Mouse (Mus musculus): Measurements from ENCODE around the gene Cadm2. TPM values are rescaled to one million over a fixed set of nuclear protein-coding genes. Genes with fewer than 3 reads are reported as not detected.

The Cadm2 gene
- polyA plus RNA-seq, 1 experiment, result not detected

DNA sequence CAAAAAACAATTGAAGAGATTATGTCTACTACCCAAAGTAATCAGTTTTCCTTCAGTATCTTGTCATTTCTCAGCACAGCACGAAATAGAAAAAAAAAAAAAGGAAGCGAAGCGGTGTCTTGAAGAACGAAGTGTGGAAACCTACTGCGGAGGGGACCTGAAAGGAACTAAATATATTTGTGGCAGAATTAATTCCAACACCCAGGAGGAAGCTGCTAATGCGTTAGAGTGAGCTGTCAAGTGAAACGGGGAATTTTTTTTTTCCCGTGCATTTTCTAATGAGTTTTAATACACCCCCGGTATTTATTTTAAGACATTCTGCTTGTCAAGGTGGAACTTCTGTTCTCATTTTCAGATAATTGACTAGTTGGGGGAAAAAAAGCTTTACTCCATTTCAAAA, 111.6 kb downstream of the Cadm2 start:
- no peaks in the 10 kb centered on the region for H3K36me3 ChIP-seq (ENCODE audit: control insufficient read depth, insufficient read depth)
- H3ac ChIP-seq (ENCODE audit: control insufficient read depth, insufficient read length, low read depth), result no peak overlapping the region
- no peaks in the 10 kb centered on the region for H3K79me2 ChIP-seq (ENCODE audit: control insufficient read depth, insufficient read depth)
- no peak for TF ChIP-seq MAX (IDR thresholded peaks at IDR 0.05)
- no peak for TF ChIP-seq MYOD1 (IDR thresholded peaks at IDR 0.05; ENCODE audit: control insufficient read depth, insufficient read length, low read depth)
- TF ChIP-seq FOSL1 (IDR thresholded peaks at IDR 0.05; ENCODE audit: insufficient read depth, low read length, poor library complexity, severe bottlenecking), result no peak
- TF ChIP-seq CTCF (IDR thresholded peaks at IDR 0.05; ENCODE audit: control insufficient read depth, insufficient read depth, insufficient read length), result no peak
- TF ChIP-seq USF1 (IDR thresholded peaks at IDR 0.05; ENCODE audit: low read depth), result no peak
- no peak for TF ChIP-seq MYOG (IDR thresholded peaks at IDR 0.05; ENCODE audit: control insufficient read depth, extremely low read depth, insufficient read length)
- TF ChIP-seq CEBPB (IDR thresholded peaks at IDR 0.05; ENCODE audit: low read depth), result no peak
- H3K79me3 ChIP-seq (ENCODE audit: low read depth), result no peaks in the 10 kb centered on the region
- H3K27me3 ChIP-seq (ENCODE audit: control insufficient read depth, insufficient read depth, insufficient read length), result no peaks in the 10 kb centered on the region
- no peak overlapping the region for H3K4me3 ChIP-seq (ENCODE audit: insufficient read depth, poor library complexity, severe bottlenecking)

DNA sequence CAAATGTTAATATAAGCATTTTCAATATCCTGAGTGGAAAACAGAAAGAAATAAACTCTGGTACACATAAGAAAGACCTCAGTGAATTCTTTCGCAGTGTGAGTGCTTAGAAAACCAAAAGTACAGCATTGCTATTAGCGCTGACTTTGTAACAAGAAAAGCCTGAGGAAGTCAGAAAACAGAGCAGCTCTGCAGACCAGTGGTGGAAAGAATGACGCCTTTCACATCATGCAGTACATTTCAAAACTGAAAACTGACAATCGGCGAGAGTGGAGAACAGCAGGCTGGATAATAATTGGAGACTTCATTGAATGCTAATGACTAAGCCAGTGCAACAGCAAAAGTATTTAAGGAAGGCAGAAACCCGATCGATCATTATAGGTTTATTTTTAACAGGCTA, 138.2 kb downstream of the Cadm2 start:
- Histone ChIP-seq H3K36me3 (ENCODE audit: control insufficient read depth, insufficient read depth) (no peaks in the 10 kb centered on the region), H3K4me3 (ENCODE audit: insufficient read depth, poor library complexity, severe bottlenecking) (no peak overlapping the region), H3K79me2 (ENCODE audit: control insufficient read depth, insufficient read depth) (no peaks in the 10 kb centered on the region), H3ac (ENCODE audit: control insufficient read depth, insufficient read length, low read depth) (no peak overlapping the region), H3K79me3 (ENCODE audit: low read depth) (no peaks in the 10 kb centered on the region), H3K27me3 (ENCODE audit: control insufficient read depth, insufficient read depth, insufficient read length) (no peaks in the 10 kb centered on the region)
- TF ChIP-seq FOSL1 (IDR thresholded peaks at IDR 0.05; ENCODE audit: insufficient read depth, low read length, poor library complexity, severe bottlenecking) (no peak), MYOG (IDR thresholded peaks at IDR 0.05; ENCODE audit: control insufficient read depth, extremely low read depth, insufficient read length) (no peak), MAX (IDR thresholded peaks at IDR 0.05) (no peak), CEBPB (IDR thresholded peaks at IDR 0.05; ENCODE audit: low read depth) (no peak), MYOD1 (IDR thresholded peaks at IDR 0.05; ENCODE audit: control insufficient read depth, insufficient read length, low read depth) (no peak), CTCF (IDR thresholded peaks at IDR 0.05; ENCODE audit: control insufficient read depth, insufficient read depth, insufficient read length) (no peak), USF1 (IDR thresholded peaks at IDR 0.05; ENCODE audit: low read depth) (no peak)

DNA sequence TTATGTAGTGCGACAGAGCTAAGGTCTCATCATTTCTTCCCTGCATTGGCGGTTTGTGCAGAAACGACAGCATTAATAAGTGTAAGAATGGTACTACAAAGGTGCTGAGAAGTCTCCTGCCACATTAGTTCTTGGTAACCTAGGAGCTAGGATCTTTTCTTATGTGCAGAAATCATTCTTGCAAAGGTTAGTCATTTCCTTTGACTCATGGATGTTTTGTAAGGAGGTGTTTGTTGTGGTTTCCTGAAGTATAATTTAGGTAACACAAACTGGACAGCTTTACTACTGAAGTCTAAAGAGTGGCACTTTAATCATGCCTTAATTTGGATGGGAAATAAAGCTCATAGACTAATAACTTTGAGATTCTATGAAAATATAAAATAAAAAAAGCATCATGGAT, 153.7 kb downstream of the Cadm2 start:
- Histone ChIP-seq H3ac (ENCODE audit: control insufficient read depth, insufficient read length, low read depth) (no peak overlapping the region), H3K36me3 (ENCODE audit: control insufficient read depth, insufficient read depth) (no peaks in the 10 kb centered on the region), H3K27me3 (ENCODE audit: control insufficient read depth, insufficient read depth, insufficient read length) (no peaks in the 10 kb centered on the region), H3K4me3 (ENCODE audit: insufficient read depth, poor library complexity, severe bottlenecking) (no peak overlapping the region), H3K79me3 (ENCODE audit: low read depth) (no peaks in the 10 kb centered on the region), H3K79me2 (ENCODE audit: control insufficient read depth, insufficient read depth) (no peaks in the 10 kb centered on the region)
- TF ChIP-seq CTCF (IDR thresholded peaks at IDR 0.05; ENCODE audit: control insufficient read depth, insufficient read depth, insufficient read length) (no peak), MYOG (IDR thresholded peaks at IDR 0.05; ENCODE audit: control insufficient read depth, extremely low read depth, insufficient read length) (no peak), USF1 (IDR thresholded peaks at IDR 0.05; ENCODE audit: low read depth) (no peak), FOSL1 (IDR thresholded peaks at IDR 0.05; ENCODE audit: insufficient read depth, low read length, poor library complexity, severe bottlenecking) (no peak), CEBPB (IDR thresholded peaks at IDR 0.05; ENCODE audit: low read depth) (no peak), MYOD1 (IDR thresholded peaks at IDR 0.05; ENCODE audit: control insufficient read depth, insufficient read length, low read depth) (no peak), MAX (IDR thresholded peaks at IDR 0.05) (no peak)

DNA sequence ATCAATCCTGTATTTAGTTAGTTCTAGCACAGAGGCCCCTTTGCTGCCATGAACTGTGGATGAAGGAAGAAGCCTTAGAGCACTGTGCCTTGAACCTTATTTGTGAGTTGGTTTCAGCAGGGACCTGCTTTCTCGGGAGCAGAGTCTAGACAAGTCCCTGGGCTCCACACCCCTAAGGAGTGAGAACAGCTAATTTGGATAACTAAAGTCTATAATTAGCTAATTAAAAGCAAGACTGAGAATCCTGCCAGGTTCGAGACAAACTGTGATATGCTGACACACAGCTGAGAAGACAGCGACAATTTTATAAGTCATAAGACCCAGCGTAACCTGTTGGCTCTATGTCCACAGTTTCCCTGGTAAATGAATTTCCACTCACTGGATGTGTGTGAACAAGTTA, 184.4 kb downstream of the Cadm2 start:
- no peak for TF ChIP-seq MAX (IDR thresholded peaks at IDR 0.05)
- no peak overlapping the region for H3ac ChIP-seq (ENCODE audit: control insufficient read depth, insufficient read length, low read depth)

DNA sequence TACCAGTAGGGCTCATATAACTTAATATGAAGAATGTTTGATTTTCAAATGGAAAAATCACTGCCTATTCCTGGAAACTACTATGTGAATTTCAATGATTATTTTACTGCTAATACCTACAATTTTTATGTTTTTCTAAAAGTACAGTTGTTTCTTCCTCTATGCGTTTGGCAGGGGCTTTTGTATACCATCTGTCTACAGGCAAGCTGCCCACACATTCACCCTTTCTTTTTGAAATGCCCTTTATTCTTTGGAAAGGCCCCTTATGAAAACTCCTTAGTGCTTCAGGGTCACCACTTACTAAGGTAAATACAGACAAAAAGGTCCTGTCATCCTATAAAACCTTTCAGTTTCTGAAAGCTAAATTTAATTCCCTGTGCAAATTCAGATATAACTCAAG, 195.3 kb downstream of the Cadm2 start:
- no peaks in the 10 kb centered on the region for H3K36me3 ChIP-seq (ENCODE audit: control insufficient read depth, insufficient read depth)
- H3K27me3 ChIP-seq (ENCODE audit: control insufficient read depth, insufficient read depth, insufficient read length), result no peaks in the 10 kb centered on the region
- no peak overlapping the region for H3ac ChIP-seq (ENCODE audit: control insufficient read depth, insufficient read length, low read depth)
- no peak overlapping the region for H3K4me3 ChIP-seq (ENCODE audit: insufficient read depth, poor library complexity, severe bottlenecking)
- H3K79me3 ChIP-seq (ENCODE audit: low read depth), result no peaks in the 10 kb centered on the region
- TF ChIP-seq CTCF (IDR thresholded peaks at IDR 0.05; ENCODE audit: control insufficient read depth, insufficient read depth, insufficient read length), result no peak
- TF ChIP-seq MYOG (IDR thresholded peaks at IDR 0.05; ENCODE audit: control insufficient read depth, extremely low read depth, insufficient read length), result no peak
- H3K79me2 ChIP-seq (ENCODE audit: control insufficient read depth, insufficient read depth), result no peaks in the 10 kb centered on the region

More for the DNA sequence above, 184.4 kb downstream of the Cadm2 start:
- Histone ChIP-seq H3K79me3 (ENCODE audit: low read depth) (no peaks in the 10 kb centered on the region), H3K36me3 (ENCODE audit: control insufficient read depth, insufficient read depth) (no peaks in the 10 kb centered on the region), H3K27me3 (ENCODE audit: control insufficient read depth, insufficient read depth, insufficient read length) (no peaks in the 10 kb centered on the region), H3K79me2 (ENCODE audit: control insufficient read depth, insufficient read depth) (no peaks in the 10 kb centered on the region), H3K4me3 (ENCODE audit: insufficient read depth, poor library complexity, severe bottlenecking) (no peak overlapping the region)

DNA sequence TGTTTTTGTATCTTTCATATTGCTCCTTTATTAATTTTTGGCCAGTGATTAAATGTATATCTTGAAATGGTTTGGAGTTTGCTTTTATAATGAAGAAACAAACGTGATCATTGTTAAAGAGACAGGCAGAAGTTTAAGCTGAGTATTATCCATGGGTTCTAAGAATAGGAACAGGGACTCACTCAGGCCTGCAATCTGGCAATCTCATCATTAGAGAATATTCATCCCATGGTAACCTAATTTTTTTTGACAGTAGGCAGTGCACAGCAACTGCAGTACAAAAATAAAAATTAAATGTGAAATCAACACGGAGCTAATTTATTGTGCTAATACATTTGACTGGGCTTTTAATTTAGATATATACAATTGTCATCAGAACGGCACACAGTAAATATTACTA, 209.8 kb downstream of the Cadm2 start:
- no peak for TF ChIP-seq CEBPB (IDR thresholded peaks at IDR 0.05; ENCODE audit: low read depth)
- TF ChIP-seq MYOD1 (IDR thresholded peaks at IDR 0.05; ENCODE audit: control insufficient read depth, insufficient read length, low read depth), result no peak
- TF ChIP-seq MYOG (IDR thresholded peaks at IDR 0.05; ENCODE audit: control insufficient read depth, extremely low read depth, insufficient read length), result no peak
- TF ChIP-seq MAX (IDR thresholded peaks at IDR 0.05), result no peak
- TF ChIP-seq CTCF (IDR thresholded peaks at IDR 0.05; ENCODE audit: control insufficient read depth, insufficient read depth, insufficient read length), result no peak
- no peak for TF ChIP-seq FOSL1 (IDR thresholded peaks at IDR 0.05; ENCODE audit: insufficient read depth, low read length, poor library complexity, severe bottlenecking)
- TF ChIP-seq USF1 (IDR thresholded peaks at IDR 0.05; ENCODE audit: low read depth), result no peak
- Histone ChIP-seq H3K79me3 (ENCODE audit: low read depth) (no peaks in the 10 kb centered on the region), H3ac (ENCODE audit: control insufficient read depth, insufficient read length, low read depth) (no peak overlapping the region), H3K27me3 (ENCODE audit: control insufficient read depth, insufficient read depth, insufficient read length) (no peaks in the 10 kb centered on the region), H3K4me3 (ENCODE audit: insufficient read depth, poor library complexity, severe bottlenecking) (no peak overlapping the region), H3K79me2 (ENCODE audit: control insufficient read depth, insufficient read depth) (no peaks in the 10 kb centered on the region), H3K36me3 (ENCODE audit: control insufficient read depth, insufficient read depth) (no peaks in the 10 kb centered on the region)

All from C2C12 (cell line).